Mouse (Mus musculus): ENCODE data around the gene Upb1. TPM values are rescaled to one million over a fixed set of nuclear protein-coding genes. Genes with fewer than 3 reads are reported as not detected.
"Not testable (repeated sequence)": the region's sequence is repeated elsewhere in the genome, so short reads cannot be mapped to it uniquely, and the experiment has no call there.

Upb1 gene
- polyA plus RNA-seq, 1 experiment from 2014 or later: 1.0 TPM

- ATAC-seq (ENCODE audit: insufficient number of reproducible peaks, insufficient read depth, low FRiP score, low TSS enrichment, low read depth): no peak
- Histone ChIP-seq H3K9me3 (no peaks in the 10 kb centered on the region), H3K27ac (no peak overlapping the region), H3K9ac (no peak overlapping the region), H3K4me3 (no peak overlapping the region), H3K36me3 (no peaks in the 10 kb centered on the region), H3K27me3 (no peaks in the 10 kb centered on the region), H3K4me2 (no peak overlapping the region), H3K4me1 (peaks cover 13% of the 10 kb centered on the region)
- WGBS: 80% methylated on average over 4 of the region's 4 CpGs
These were observed 42.1 kb downstream of the Upb1 start for GRCm38 (mm10) chr10:75443017-75443416.

GRCm38 (mm10) chr10:75444111-75444826, 43.4 kb downstream of the Upb1 start:
- Histone ChIP-seq H3K4me1 (peaks cover 17% of the 10 kb centered on the region), H3K4me2 (peak overlapping the region; percentile 12; the same call in 1 of the 2 replicates), H3K27ac (peak overlapping the region; percentile 22; the same call in 1 of the 2 replicates), H3K9ac (no peak overlapping the region), H3K27me3 (no peaks in the 10 kb centered on the region), H3K4me3 (no peak overlapping the region), H3K36me3 (no peaks in the 10 kb centered on the region), H3K9me3 (no peaks in the 10 kb centered on the region)
- WGBS: 62% methylated on average over 19 of the region's 19 CpGs
- ATAC-seq (ENCODE audit: insufficient number of reproducible peaks, insufficient read depth, low FRiP score, low TSS enrichment, low read depth): peak; percentile 56; the same call in 1 of the 2 replicates

GRCm38 (mm10) chr10:75445030-75445429, 44.1 kb downstream of the Upb1 start:
- peak overlapping the region; percentile 12; the same call in 1 of the 2 replicates for H3K4me2 ChIP-seq
- 0 out of 2 replicates have a peak, but pooled peaks have one; percentile 12 for ATAC-seq (ENCODE audit: insufficient number of reproducible peaks, insufficient read depth, low FRiP score, low TSS enrichment, low read depth)

DNA sequence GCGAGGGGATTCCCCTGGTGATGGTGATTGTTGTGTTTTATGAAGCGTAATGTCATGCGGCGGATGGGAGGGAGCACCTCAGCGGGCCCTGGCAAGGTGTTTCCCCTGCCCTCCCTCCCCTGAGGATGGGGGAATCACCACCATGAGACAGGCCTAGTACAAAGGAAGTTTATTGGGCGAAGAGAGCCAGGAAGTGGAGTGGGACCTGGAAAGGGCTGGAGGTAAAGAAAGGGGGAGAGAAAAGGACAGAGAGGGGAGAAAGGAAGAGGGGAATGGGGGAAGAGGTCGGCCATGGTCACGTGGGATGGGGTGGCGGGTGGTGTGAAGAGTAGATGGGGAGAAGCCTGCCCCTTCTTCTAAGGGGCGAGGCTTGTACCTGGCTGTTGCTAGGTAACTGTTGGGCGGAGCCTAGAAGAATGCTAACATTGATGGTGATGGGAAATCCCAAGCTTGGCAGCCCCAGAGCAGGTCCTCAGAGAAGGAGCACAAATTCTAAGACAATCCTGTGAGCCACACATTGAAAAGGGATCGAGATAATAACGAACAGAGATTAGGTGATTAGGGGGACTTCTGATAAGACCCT, 45.7 kb downstream of the Upb1 start:
- H3K27me3 ChIP-seq: no peaks in the 10 kb centered on the region
- no peak overlapping the region for H3K27ac ChIP-seq
- 71% methylated on average over 13 of the region's 13 CpGs for WGBS
- no peak overlapping the region for H3K9ac ChIP-seq
- H3K4me3 ChIP-seq: no peak overlapping the region
- H3K4me2 ChIP-seq: no peak overlapping the region
- no peaks in the 10 kb centered on the region for H3K36me3 ChIP-seq
- H3K9me3 ChIP-seq: no peaks in the 10 kb centered on the region
- ATAC-seq (ENCODE audit: insufficient number of reproducible peaks, insufficient read depth, low FRiP score, low TSS enrichment, low read depth): no peak
- peaks cover 28% of the 10 kb centered on the region for H3K4me1 ChIP-seq

More at GRCm38 (mm10) chr10:75445030-75445429, 44.1 kb downstream of the Upb1 start:
- Histone ChIP-seq H3K27me3 (no peaks in the 10 kb centered on the region), H3K27ac (0 out of 2 replicates have a peak overlapping the region, but pooled peaks have one; percentile 22), H3K9me3 (no peaks in the 10 kb centered on the region), H3K4me3 (no peak overlapping the region), H3K9ac (no peak overlapping the region), H3K4me1 (peaks cover 24% of the 10 kb centered on the region), H3K36me3 (no peaks in the 10 kb centered on the region)
- WGBS: 30% methylated on average over 8 of the region's 8 CpGs

GRCm38 (mm10) chr10:75447489-75447888, 46.6 kb downstream of the Upb1 start:
- ATAC-seq (ENCODE audit: insufficient number of reproducible peaks, insufficient read depth, low FRiP score, low TSS enrichment, low read depth): no peak
- H3K27ac ChIP-seq: no peak overlapping the region
- H3K9ac ChIP-seq: no peak overlapping the region
- H3K27me3 ChIP-seq: no peaks in the 10 kb centered on the region
- no peaks in the 10 kb centered on the region for H3K36me3 ChIP-seq
- no peak overlapping the region for H3K4me2 ChIP-seq
- WGBS: 82% methylated on average over 11 of the region's 11 CpGs
- no peaks in the 10 kb centered on the region for H3K9me3 ChIP-seq
- H3K4me3 ChIP-seq: no peak overlapping the region
- peaks cover 29% of the 10 kb centered on the region for H3K4me1 ChIP-seq

DNA sequence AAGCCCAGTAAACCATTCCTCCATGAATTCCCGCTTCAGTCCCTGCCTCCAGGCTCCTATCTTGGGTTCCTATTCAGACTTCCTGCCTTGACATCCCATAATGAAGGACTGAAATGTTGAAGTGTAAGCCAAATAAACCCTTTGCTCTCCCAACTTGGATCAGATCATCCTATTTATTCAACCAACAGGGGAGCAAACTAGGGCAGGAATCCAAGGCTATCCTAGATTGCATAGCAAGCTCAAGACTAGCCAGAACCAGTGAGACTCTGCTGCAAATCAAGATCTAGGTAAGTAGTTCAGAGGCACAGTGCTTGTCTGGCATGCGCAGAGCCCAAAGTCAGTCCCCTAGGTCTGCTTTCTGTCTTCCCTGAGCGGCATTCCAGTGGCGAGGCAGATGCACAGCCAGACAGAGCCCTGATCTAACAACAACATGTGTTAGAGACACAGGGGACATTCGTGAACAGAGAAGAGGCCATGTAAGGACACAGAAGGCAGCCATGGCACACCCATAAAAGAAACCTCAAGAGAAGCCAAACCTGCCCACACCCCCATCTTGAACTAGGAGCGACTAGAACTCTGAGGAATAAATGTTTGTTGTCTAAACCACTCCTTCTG, 48.0 kb downstream of the Upb1 start:
- ATAC-seq (ENCODE audit: insufficient number of reproducible peaks, insufficient read depth, low FRiP score, low TSS enrichment, low read depth): no peak
- WGBS: 68% methylated on average over 6 of the region's 6 CpGs
- H3K4me2 ChIP-seq: no peak overlapping the region

DNA sequence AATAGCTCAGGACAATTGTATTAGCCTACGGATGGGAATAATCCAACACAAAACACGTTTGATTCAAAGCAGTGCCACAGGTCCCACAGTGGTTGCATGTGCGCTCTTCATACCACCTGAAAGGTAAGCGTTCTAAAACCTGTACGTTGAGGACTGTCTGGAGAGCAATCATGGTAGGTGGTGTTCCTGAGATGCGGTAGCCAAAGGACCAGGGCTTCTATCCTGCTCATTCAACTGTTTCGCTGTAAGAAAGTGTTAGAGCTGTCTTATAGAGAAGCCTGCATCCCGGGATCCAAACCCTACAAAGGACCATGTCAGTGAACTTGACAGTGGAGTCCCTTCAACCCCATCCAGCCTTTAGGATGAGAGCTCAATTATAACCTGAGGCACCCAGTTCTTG, 49.4 kb downstream of the Upb1 start:
- Histone ChIP-seq H3K4me3 (no peak overlapping the region), H3K4me2 (no peak overlapping the region), H3K4me1 (peaks cover 16% of the 10 kb centered on the region; the same call in 1 of the 2 replicates), H3K9ac (no peak overlapping the region), H3K27ac (no peak overlapping the region), H3K9me3 (no peaks in the 10 kb centered on the region), H3K36me3 (no peaks in the 10 kb centered on the region), H3K27me3 (no peaks in the 10 kb centered on the region)
- WGBS: 83% methylated on average over 8 of the region's 8 CpGs
- ATAC-seq (ENCODE audit: insufficient number of reproducible peaks, insufficient read depth, low FRiP score, low TSS enrichment, low read depth): no peak

More for the DNA sequence above, 48.0 kb downstream of the Upb1 start:
- no peak overlapping the region for H3K9ac ChIP-seq
- no peak overlapping the region for H3K4me3 ChIP-seq
- peaks cover 29% of the 10 kb centered on the region for H3K4me1 ChIP-seq
- H3K9me3 ChIP-seq: no peaks in the 10 kb centered on the region
- no peaks in the 10 kb centered on the region for H3K36me3 ChIP-seq
- no peak overlapping the region for H3K27ac ChIP-seq
- no peaks in the 10 kb centered on the region for H3K27me3 ChIP-seq

DNA sequence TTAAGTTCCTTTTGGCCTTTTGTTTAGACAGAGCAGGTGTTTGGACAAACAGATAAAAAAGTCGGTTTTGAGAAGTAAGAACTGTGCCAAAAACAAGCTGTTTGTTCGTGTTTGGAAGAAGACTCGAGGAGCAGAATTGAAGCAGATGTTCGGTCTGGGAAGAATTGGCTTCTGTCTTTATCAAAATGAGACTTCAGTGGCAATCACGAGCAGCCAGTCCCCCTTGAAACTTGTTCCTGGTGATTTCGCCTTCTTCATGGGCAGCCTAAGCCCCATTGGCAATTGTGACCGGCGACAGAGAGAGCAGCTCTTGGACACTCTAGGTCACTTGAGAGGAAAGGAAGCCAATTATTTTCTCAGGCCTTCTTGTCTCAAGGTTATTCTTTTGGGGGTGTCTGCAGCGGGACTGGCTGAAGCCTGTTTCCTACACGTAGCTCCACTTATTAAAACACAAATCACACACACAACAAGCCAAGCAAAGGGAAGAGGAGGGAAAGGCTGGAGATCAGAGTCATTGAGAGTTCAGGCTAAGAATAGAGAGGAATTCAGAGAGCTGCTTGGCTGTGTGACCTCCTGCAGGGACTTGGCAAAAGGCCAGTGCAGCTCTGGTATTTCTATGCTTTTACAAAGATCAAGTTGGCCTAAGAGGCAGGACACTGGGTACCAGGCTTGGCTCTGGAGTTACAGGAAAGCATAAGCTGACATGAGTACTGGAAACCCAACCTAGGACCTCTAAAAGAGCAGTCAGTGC, 50.3 kb downstream of the Upb1 start:
- Histone ChIP-seq H3K4me2 (no peak overlapping the region), H3K9ac (no peak overlapping the region), H3K9me3 (no peaks in the 10 kb centered on the region), H3K4me3 (no peak overlapping the region), H3K36me3 (no peaks in the 10 kb centered on the region), H3K27me3 (no peaks in the 10 kb centered on the region), H3K4me1 (peaks cover 16% of the 10 kb centered on the region; the same call in 1 of the 2 replicates), H3K27ac (no peak overlapping the region)
- no peak for ATAC-seq (ENCODE audit: insufficient number of reproducible peaks, insufficient read depth, low FRiP score, low TSS enrichment, low read depth)
- WGBS: 57% methylated on average over 10 of the region's 10 CpGs

- H3K9ac ChIP-seq; ATAC-seq (ENCODE audit: insufficient number of reproducible peaks, insufficient read depth, low FRiP score, low TSS enrichment, low read depth); H3K27ac ChIP-seq; H3K36me3 ChIP-seq; H3K4me3 ChIP-seq; H3K4me2 ChIP-seq; H3K4me1 ChIP-seq; H3K9me3 ChIP-seq; H3K27me3 ChIP-seq: not testable (repeated sequence)
- 73% methylated on average over 12 of the region's 18 CpGs for WGBS
These were observed 55.3 kb downstream of the Upb1 start for GRCm38 (mm10) chr10:75456061-75456831.

GRCm38 (mm10) chr10:75457852-75458251, 56.9 kb downstream of the Upb1 start:
- 83% methylated on average over 1 of the region's 1 CpGs for WGBS
- H3K27me3 ChIP-seq: no peaks in the 10 kb centered on the region

GRCm38 (mm10) chr10:75458329-75458728, 57.4 kb downstream of the Upb1 start:
- no peak overlapping the region for H3K9ac ChIP-seq
- H3K4me3 ChIP-seq: no peak overlapping the region
- no peaks in the 10 kb centered on the region for H3K9me3 ChIP-seq
- no peak overlapping the region for H3K27ac ChIP-seq
- ATAC-seq (ENCODE audit: insufficient number of reproducible peaks, insufficient read depth, low FRiP score, low TSS enrichment, low read depth): no peak
- H3K4me2 ChIP-seq: no peak overlapping the region
- no peaks in the 10 kb centered on the region for H3K36me3 ChIP-seq
- no peaks in the 10 kb centered on the region for H3K27me3 ChIP-seq
- H3K4me1 ChIP-seq: no peaks in the 10 kb centered on the region
- WGBS: 77% methylated on average over 4 of the region's 4 CpGs

More at GRCm38 (mm10) chr10:75457852-75458251, 56.9 kb downstream of the Upb1 start:
- Histone ChIP-seq H3K27ac (no peak overlapping the region), H3K4me1 (no peaks in the 10 kb centered on the region), H3K9me3 (no peaks in the 10 kb centered on the region), H3K4me2 (no peak overlapping the region), H3K36me3 (no peaks in the 10 kb centered on the region), H3K4me3 (no peak overlapping the region), H3K9ac (no peak overlapping the region)
- ATAC-seq (ENCODE audit: insufficient number of reproducible peaks, insufficient read depth, low FRiP score, low TSS enrichment, low read depth): no peak
